Mouse (Mus musculus): Measurements from ENCODE around the gene Rtn4. TPM values are rescaled to one million over a fixed set of nuclear protein-coding genes. Genes with fewer than 3 reads are reported as not detected.

The Rtn4 gene
- polyA plus RNA-seq, 1 experiment: 410 TPM

- Histone ChIP-seq H3K36me3 (ENCODE audit: control insufficient read depth, insufficient read depth, low read length, poor library complexity, severe bottlenecking) (no peaks in the 10 kb centered on the region), H3K4me3 (ENCODE audit: low read depth, low read length) (no peak overlapping the region), H3K9ac (ENCODE audit: low read depth, poor library complexity, severe bottlenecking) (peak overlapping the region; percentile 38; the same call in 1 of the 2 replicates), H3K27me3 (ENCODE audit: control insufficient read depth, insufficient read depth, low read length, poor library complexity, severe bottlenecking) (no peaks in the 10 kb centered on the region), H3K4me1 (ENCODE audit: control insufficient read depth, insufficient read depth, low read length) (no peaks in the 10 kb centered on the region), H3K9me3 (replicated peaks; ENCODE audit: control insufficient read depth, insufficient read depth, low read length, poor library complexity, severe bottlenecking) (peaks cover 24% of the 10 kb centered on the region), H3K27ac (ENCODE audit: insufficient read depth, low read length) (peak overlapping the region; percentile 61; the same call in 1 of the 2 replicates)
- TF ChIP-seq EP300 (IDR thresholded peaks at IDR 0.05; ENCODE audit: insufficient read depth, low read depth, low read length) (no peak), POLR2A (IDR thresholded peaks at IDR 0.05; ENCODE audit: insufficient read depth, low read length) (no peak), CTCF (IDR thresholded peaks at IDR 0.05; ENCODE audit: low read depth, low read length) (no peak)
These were observed 8.5 kb upstream of the Rtn4 start for GRCm38 (mm10) chr11:29684272-29684671.

- Histone ChIP-seq H3K27ac (ENCODE audit: insufficient read depth, low read length) (no peak overlapping the region), H3K4me3 (ENCODE audit: low read depth, low read length) (no peak overlapping the region), H3K36me3 (ENCODE audit: control insufficient read depth, insufficient read depth, low read length, poor library complexity, severe bottlenecking) (no peaks in the 10 kb centered on the region), H3K27me3 (ENCODE audit: control insufficient read depth, insufficient read depth, low read length, poor library complexity, severe bottlenecking) (no peaks in the 10 kb centered on the region), H3K9me3 (replicated peaks; ENCODE audit: control insufficient read depth, insufficient read depth, low read length, poor library complexity, severe bottlenecking) (peaks cover 8% of the 10 kb centered on the region), H3K4me1 (ENCODE audit: control insufficient read depth, insufficient read depth, low read length) (no peaks in the 10 kb centered on the region), H3K9ac (ENCODE audit: low read depth, poor library complexity, severe bottlenecking) (no peak overlapping the region)
- TF ChIP-seq CTCF (IDR thresholded peaks at IDR 0.05; ENCODE audit: low read depth, low read length) (no peak), POLR2A (IDR thresholded peaks at IDR 0.05; ENCODE audit: insufficient read depth, low read length) (no peak)
These were observed 6.6 kb upstream of the Rtn4 start for GRCm38 (mm10) chr11:29686176-29686575.

- Histone ChIP-seq H3K9me3 (replicated peaks; ENCODE audit: control insufficient read depth, insufficient read depth, low read length, poor library complexity, severe bottlenecking) (no peaks in the 10 kb centered on the region), H3K36me3 (ENCODE audit: control insufficient read depth, insufficient read depth, low read length, poor library complexity, severe bottlenecking) (peaks cover 9% of the 10 kb centered on the region), H3K27me3 (ENCODE audit: control insufficient read depth, insufficient read depth, low read length, poor library complexity, severe bottlenecking) (no peaks in the 10 kb centered on the region), H3K27ac (ENCODE audit: insufficient read depth, low read length) (peak overlapping the region; percentile 94; the same call in 1 of the 2 replicates), H3K4me1 (ENCODE audit: control insufficient read depth, insufficient read depth, low read length) (no peaks in the 10 kb centered on the region), H3K9ac (ENCODE audit: low read depth, poor library complexity, severe bottlenecking) (peak overlapping the region; percentile 59; the same call in 1 of the 2 replicates), H3K4me3 (ENCODE audit: low read depth, low read length) (no peak overlapping the region)
- no peak for TF ChIP-seq CTCF (IDR thresholded peaks at IDR 0.05; ENCODE audit: low read depth, low read length)
- TF ChIP-seq EP300 (IDR thresholded peaks at IDR 0.05; ENCODE audit: insufficient read depth, low read depth, low read length): no peak
- TF ChIP-seq POLR2A (IDR thresholded peaks at IDR 0.05; ENCODE audit: insufficient read depth, low read length): no peak
These were observed 1.2 kb upstream of the Rtn4 start for GRCm38 (mm10) chr11:29691556-29691955.

GRCm38 (mm10) chr11:29692111-29692682, 550 bp upstream of the Rtn4 start:
- H3K27ac ChIP-seq (ENCODE audit: insufficient read depth, low read length): peak overlapping the region; percentile 94
- no peaks in the 10 kb centered on the region for H3K27me3 ChIP-seq (ENCODE audit: control insufficient read depth, insufficient read depth, low read length, poor library complexity, severe bottlenecking)
- H3K9ac ChIP-seq (ENCODE audit: low read depth, poor library complexity, severe bottlenecking): peak overlapping the region; percentile 59
- H3K4me3 ChIP-seq (ENCODE audit: low read depth, low read length): peak overlapping the region; percentile 50
- H3K4me1 ChIP-seq (ENCODE audit: control insufficient read depth, insufficient read depth, low read length): no peaks in the 10 kb centered on the region
- TF ChIP-seq CTCF (IDR thresholded peaks at IDR 0.05; ENCODE audit: low read depth, low read length): peak; percentile 38
- TF ChIP-seq EP300 (IDR thresholded peaks at IDR 0.05; ENCODE audit: insufficient read depth, low read depth, low read length): no peak
- H3K9me3 ChIP-seq (replicated peaks; ENCODE audit: control insufficient read depth, insufficient read depth, low read length, poor library complexity, severe bottlenecking): no peaks in the 10 kb centered on the region
- peaks cover 16% of the 10 kb centered on the region for H3K36me3 ChIP-seq (ENCODE audit: control insufficient read depth, insufficient read depth, low read length, poor library complexity, severe bottlenecking)

GRCm38 (mm10) chr11:29693576-29694410, 1.0 kb downstream of the Rtn4 start:
- Histone ChIP-seq H3K36me3 (ENCODE audit: control insufficient read depth, insufficient read depth, low read length, poor library complexity, severe bottlenecking) (peaks cover 21% of the 10 kb centered on the region), H3K9ac (ENCODE audit: low read depth, poor library complexity, severe bottlenecking) (peak overlapping the region; percentile 97), H3K4me1 (ENCODE audit: control insufficient read depth, insufficient read depth, low read length) (no peaks in the 10 kb centered on the region), H3K9me3 (replicated peaks; ENCODE audit: control insufficient read depth, insufficient read depth, low read length, poor library complexity, severe bottlenecking) (no peaks in the 10 kb centered on the region), H3K27ac (ENCODE audit: insufficient read depth, low read length) (peak overlapping the region; percentile 81), H3K4me3 (ENCODE audit: low read depth, low read length) (peak overlapping the region; percentile 94), H3K27me3 (ENCODE audit: control insufficient read depth, insufficient read depth, low read length, poor library complexity, severe bottlenecking) (no peaks in the 10 kb centered on the region)
- TF ChIP-seq POLR2A (IDR thresholded peaks at IDR 0.05; ENCODE audit: insufficient read depth, low read length) (no peak), EP300 (IDR thresholded peaks at IDR 0.05; ENCODE audit: insufficient read depth, low read depth, low read length) (0 out of 2 replicates have a peak, but pooled peaks have one; percentile 31), CTCF (IDR thresholded peaks at IDR 0.05; ENCODE audit: low read depth, low read length) (peak; percentile 62)

- peak overlapping the region; percentile 97; the same call in 1 of the 2 replicates for H3K9ac ChIP-seq (ENCODE audit: low read depth, poor library complexity, severe bottlenecking)
- H3K4me1 ChIP-seq (ENCODE audit: control insufficient read depth, insufficient read depth, low read length): no peaks in the 10 kb centered on the region
- H3K9me3 ChIP-seq (replicated peaks; ENCODE audit: control insufficient read depth, insufficient read depth, low read length, poor library complexity, severe bottlenecking): no peaks in the 10 kb centered on the region
- H3K27me3 ChIP-seq (ENCODE audit: control insufficient read depth, insufficient read depth, low read length, poor library complexity, severe bottlenecking): no peaks in the 10 kb centered on the region
- no peak overlapping the region for H3K4me3 ChIP-seq (ENCODE audit: low read depth, low read length)
- peaks cover 21% of the 10 kb centered on the region for H3K36me3 ChIP-seq (ENCODE audit: control insufficient read depth, insufficient read depth, low read length, poor library complexity, severe bottlenecking)
- no peak overlapping the region for H3K27ac ChIP-seq (ENCODE audit: insufficient read depth, low read length)
- TF ChIP-seq POLR2A (IDR thresholded peaks at IDR 0.05; ENCODE audit: insufficient read depth, low read length): no peak
- TF ChIP-seq EP300 (IDR thresholded peaks at IDR 0.05; ENCODE audit: insufficient read depth, low read depth, low read length): no peak
- TF ChIP-seq CTCF (IDR thresholded peaks at IDR 0.05; ENCODE audit: low read depth, low read length): no peak
These were observed 2.0 kb downstream of the Rtn4 start for GRCm38 (mm10) chr11:29694754-29695153.
